Mouse (Mus musculus) B cell, adult 62 days (primary cell): ENCODE data around the gene Ssna1. TPM values are rescaled to one million over a fixed set of nuclear protein-coding genes. Genes with fewer than 3 reads are reported as not detected.

Experiments
- total RNA-seq: library from RNA; stranded (reverse); gene quantifications from 4 replicates; pipeline ENCODE4 v1.2.4, GENCODE M21; 2023

The Ssna1 gene
- 30.8 to 37.7 TPM (median 35.7 TPM) in 4 replicates for total RNA-seq

DNA sequence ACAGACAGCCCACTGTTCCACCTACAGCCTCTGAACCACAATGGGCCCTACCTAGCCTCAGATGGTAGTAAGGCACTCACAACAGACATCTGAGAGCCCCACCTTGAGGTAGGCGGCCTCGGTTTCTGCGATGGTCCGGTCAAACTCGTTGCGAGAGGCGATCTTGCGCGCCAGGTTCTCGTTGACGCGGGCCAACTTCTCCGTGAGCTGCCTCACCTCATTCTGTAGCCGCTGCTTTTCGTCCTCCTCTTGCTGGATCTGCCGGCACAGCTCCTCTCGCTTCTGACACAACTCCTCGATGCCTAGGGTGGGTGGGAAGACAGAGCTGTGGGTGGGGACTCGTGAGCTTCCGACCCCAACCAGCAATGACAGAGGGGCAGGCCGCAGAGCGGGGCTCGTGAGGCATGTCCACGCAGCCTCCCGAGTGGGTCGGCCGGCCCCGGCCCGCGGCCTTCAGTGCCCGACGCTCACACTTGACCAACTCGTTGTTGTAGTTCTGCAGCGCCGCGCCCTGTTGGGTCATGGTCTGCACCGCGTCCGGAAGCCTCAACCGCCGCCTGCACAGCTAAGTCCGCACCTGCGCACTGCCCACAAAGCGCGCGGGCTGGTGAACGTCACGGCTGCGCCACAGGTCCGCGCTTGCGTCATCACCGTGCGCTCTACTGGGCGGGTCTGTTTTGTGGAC lies at the start of gene Ssna1, which contains the start of gene Anapc2:
Ssna1 (minus strand) TSS at position 612 of the 685 bp plus-strand sequence.
Anapc2 (plus strand) TSS at position 652 of the 685 bp plus-strand sequence.

DNA sequence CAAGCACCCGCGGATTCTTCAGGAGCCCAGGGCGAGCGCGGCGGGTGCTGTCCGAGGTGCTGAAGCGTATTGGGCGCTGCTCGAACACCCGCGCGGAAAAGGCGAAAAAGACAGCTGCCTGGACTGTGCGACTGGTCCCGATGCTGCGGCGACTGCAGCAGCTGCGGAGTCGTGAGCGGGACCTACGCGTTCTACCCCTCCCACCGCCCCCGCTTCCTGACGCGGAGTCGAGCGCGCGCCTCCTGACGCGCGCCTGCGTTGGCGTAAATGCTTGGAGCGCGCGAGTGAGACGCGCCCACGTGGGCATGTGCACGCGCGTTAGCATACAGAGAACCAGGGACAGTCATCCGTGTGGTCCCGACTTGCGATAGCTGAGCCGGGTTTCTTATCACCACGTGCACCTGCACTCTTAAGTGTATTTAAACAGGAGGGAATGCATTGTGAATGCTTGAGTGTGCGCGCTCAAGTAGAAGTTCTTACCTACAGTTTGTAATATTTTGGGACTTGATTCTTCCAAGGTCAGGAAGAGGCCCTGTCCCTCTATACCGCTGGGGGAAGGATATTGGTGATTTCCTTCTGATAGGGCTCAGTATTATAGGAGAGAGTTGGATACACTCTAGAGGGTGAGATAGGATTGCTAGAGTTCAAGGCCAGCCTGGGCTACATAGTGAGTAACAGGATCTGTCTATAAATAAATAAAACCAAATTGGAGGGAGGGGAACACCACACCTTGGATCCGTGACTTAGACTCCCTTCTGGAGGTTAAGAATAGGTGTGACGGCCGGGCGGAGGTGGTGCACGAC lies 46.9 kb upstream of the Ssna1 start, which contains the start of gene Grin1:
Grin1 (minus strand) TSS at position 217 of the 803 bp plus-strand sequence.

DNA sequence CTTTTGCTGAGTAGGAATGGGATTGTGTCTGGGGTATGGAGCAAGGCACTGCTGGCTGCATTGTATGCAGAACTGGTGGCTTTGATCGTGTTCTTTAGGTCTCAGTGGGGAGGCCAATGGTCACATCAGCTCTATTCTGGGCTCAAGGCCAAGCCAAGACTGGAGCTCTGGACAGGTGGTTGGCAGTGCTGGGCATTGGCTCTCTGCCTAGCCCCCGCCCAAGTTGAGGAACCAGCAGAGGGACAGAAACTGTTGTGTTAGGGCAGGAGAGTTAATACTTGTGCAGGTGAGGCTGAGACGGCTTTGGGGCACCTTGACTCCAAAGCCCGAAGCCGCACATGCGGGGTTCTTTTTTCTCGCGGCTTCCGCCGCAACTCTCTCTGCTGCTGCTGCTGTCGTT lies 17.4 kb upstream of the Ssna1 start, which contains the start of gene Lrrc26:
Lrrc26 (plus strand) TSS at position 265 of the 400 bp plus-strand sequence.

DNA sequence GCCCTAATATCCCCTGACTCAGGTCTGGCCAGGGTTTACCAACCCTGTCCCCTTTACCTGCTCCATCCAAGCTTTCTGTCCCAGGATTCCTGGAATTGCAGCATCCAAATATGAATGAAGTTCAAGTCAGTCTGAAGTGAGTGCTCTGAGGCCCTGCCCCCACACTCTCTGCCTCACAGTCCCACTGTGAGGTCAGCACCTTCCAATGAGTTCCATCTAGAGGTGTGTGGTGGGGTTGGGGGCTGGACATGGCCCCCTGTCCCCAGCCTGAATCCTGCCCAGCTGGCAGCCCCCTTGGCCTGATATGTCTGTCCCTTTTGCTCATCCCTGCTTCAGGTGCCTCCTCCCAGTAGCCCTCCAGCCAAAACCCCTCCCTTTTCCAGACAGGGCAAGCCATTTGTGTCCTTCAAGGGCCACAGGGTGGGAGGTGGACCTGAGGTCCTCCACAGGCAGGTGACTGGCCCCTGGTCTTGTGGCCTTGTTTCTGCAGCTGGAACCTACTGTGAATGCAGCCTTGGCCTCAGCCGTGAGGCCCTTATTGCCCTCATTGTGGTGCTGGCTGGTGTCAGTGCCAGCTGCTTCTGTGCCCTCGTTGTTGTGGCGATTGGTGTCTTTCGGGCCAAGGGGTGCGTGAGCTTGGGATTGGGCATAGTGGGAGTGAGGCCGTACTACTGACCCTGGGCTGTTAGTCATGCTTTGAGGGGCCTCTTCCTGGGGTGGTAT lies 15.8 kb upstream of the Ssna1 start, which contains the start of gene Tmem210:
Tmem210 (plus strand) TSS at position 219 of the 723 bp plus-strand sequence.

DNA sequence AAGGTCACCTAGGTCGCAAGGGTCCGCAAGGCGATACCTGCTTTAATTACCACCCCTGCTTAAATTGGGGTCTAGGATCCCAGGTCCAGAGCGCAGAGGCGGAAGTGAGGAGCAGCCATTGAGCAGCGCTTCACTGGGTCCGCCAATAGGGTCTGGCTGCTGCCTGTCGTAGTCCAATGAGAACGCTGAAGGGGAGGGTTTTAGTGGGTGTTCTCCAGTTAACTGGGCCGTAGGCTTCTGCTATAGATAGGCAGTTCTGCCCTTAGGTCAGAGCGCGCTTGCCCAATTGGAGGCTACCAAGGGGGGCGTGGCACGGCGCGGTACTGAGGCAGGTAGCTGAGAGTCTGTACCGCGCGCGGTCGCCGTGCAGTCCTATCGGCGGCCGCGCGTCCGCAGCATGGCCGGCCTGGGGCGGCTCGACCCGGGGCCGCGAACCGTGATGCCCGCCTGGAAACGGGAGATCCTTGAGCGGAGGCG lies 9.9 kb downstream of the Ssna1 start, which contains the start of gene Tprn:
Tprn (plus strand) TSS at position 328 of the 477 bp plus-strand sequence.

DNA sequence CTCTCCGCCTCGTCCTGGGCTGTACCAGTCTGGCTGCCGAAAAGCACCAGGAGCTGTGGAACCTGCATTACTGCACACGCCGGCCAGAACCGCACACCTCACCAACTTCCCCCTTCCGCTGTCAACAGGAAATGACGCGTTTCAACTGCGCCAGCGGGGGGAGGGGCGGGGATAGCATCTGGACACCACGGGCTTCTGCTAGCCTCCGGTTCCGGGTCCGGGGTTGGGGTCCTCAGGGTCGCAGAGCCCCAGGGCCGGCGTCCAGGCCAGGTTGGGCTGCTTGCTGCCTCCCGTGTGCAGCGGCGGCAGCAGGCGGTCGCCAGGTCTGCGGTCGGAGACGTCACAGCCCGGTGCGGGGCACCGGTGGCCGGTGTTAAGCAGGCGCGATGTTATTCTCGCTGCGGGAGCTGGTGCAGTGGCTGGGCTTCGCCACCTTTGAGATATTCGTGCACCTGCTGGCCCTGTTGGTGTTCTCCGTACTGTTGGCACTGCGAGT lies 16.9 kb downstream of the Ssna1 start, which contains the start of gene Tmem203:
Tmem203 (plus strand) TSS at position 156 of the 496 bp plus-strand sequence.

DNA sequence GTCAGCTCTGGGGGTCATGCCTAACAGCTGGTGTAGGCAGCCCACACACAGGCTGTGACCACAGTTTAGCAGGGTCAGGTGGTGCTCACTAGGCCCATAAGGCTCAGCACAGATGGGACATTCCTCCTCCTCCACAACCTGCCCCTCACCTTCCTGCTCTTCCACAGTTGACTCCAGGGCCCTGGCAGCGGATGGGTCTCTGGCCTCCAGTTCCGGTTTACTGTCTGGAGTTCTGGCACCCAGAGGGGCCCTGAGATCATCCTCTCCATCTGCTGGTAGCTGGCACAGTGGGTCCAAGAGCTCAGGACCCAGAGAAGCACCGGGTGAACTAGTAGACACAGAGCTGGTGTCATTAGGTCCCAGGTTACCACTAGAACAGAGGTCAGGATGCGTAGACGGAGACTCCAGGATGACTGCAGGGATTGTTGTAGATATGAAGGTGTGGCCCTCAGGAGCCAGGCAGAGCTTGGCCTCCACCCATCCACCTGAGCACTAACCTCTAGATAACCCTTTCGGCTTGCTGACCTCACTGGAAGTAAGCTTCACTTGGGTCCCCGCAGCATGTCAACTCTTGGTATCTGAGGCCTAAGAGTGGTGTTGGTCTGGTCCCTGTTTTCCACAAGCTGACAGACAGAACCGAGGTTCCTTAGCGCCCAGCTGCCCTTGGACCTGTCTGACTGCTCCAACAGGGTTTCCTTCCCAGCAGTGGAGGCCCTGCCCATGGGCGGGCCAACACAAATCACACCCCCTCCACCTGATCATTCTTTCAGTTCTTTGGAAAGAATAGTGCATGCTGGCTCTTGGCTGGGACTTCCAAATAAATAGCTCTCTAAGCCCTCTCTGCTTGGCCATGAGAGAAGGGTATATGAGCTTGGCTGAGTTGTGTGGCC lies 25.8 kb downstream of the Ssna1 start, which contains the start of gene AL732309.1:
AL732309.1 (minus strand) TSS at position 681 of the 890 bp plus-strand sequence.

DNA sequence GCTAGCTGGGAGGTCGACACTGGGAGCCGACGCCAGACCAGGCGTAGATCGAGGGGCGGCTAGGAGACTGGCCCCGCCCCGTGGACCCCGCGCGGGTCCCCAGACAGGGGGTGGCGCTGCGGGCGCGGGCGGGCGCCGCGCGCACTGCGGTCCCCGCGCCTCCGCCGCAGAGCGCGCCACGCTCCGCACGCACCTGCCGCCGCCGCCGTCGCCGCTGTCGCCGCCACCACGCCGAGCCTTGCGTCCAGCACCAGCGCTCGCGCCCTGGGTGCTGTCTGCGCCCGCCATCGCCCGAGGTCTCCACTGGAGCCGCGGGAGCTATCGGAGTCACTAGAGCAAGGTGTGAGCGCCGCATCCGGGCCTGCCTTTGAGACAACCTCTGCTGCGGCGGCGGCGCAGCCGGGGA lies 30.1 kb downstream of the Ssna1 start, which contains the start of the genes Rnf208 and Cysrt1:
Rnf208 (plus strand) TSS at position 155 of the 406 bp plus-strand sequence.
Cysrt1 (minus strand) TSS at position 352 of the 406 bp plus-strand sequence.

DNA sequence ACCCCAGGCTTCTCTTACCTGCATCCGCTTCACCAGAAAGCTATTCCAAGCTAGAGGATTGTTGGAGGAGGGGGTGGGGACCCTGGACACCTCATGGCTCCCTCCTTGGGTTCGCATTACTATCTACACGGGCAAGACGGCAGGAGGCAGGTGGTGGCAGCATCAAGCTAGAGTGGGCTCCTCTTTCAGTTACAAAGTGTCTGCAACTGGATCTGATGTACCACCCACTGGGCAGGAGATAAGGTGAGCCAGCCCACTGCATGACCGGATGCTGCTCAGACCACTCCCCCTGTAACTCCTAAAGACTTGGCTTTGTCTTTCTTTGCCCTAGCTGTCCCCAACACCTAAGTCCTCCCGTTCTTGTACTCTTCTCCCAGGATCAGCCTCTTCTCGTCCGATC lies 35.6 kb downstream of the Ssna1 start, which contains the start of gene Rnf224:
Rnf224 (minus strand) TSS at position 174 of the 400 bp plus-strand sequence.

DNA sequence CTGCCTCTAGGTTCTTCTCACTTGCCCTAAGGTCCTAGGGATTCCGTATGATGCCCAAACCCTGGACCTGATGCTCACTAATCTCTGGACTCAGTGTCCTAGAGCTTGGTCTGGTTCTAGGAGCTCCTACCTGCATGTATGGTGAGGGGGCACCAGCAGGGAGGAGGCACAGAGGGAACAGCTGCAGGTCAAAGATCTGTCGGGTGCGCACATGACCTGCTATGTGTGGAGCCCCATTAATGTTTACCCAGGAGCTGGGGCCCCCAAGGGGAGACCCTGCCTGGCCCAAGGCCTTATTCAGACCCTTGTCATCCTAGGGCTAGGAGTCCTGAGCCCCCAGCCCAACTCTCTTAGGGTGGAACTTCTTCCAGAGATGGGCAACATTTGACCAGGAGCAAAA lies 38.2 kb downstream of the Ssna1 start, which contains the start of gene Slc34a3:
Slc34a3 (minus strand) TSS at position 315 of the 400 bp plus-strand sequence.

DNA sequence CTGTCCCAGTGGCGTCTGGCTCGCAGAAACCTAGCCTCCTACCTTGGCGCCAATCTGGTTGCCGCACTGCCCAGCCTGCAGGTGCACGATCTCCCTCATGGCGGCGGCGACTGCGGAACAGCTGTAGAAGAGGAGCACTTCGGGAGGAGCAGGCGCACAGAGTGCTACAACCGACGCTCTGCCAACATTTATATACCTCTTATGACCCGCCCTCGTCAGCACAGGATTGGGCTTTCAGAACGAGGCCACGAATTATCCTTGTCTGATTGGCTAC lies 47.8 kb downstream of the Ssna1 start, which contains the start of gene Tubb4b:
Tubb4b (minus strand) TSS at position 211 of the 274 bp plus-strand sequence.

Other genes with a start within 250 kb of the Ssna1 start
- 38.8 to 54.8 TPM (median 42.4 TPM) in 4 replicates for gene Nsmf, start 218.1 kb downstream of the Ssna1 start, total RNA-seq
- gene Entpd8, start 192.1 kb downstream of the Ssna1 start, total RNA-seq: not detected in 4 replicates
- not detected in 4 replicates for gene Noxa1, start 177.3 kb downstream of the Ssna1 start, total RNA-seq
- 5.2 to 8.3 TPM (median 7.2 TPM) in 4 replicates for gene Nrarp, start 91.7 kb downstream of the Ssna1 start, total RNA-seq
- 29.8 to 31.9 TPM (median 30.9 TPM) in 4 replicates for gene Tor4a, start 75.6 kb downstream of the Ssna1 start, total RNA-seq
- gene Nelfb, start 60.9 kb downstream of the Ssna1 start, total RNA-seq: 71.6 to 75.6 TPM (median 72.5 TPM) in 4 replicates
- not detected in 4 replicates for gene Stpg3, start 57.8 kb downstream of the Ssna1 start, total RNA-seq
- 0.89 TPM in 1 of 4 replicates, not detected in the others for gene Fam166a, start 53.7 kb downstream of the Ssna1 start, total RNA-seq
- 101 to 123 TPM (median 110 TPM) in 4 replicates for gene Tubb4b, start 47.7 kb downstream of the Ssna1 start, total RNA-seq
- not detected in 4 replicates for gene Slc34a3, start 38.1 kb downstream of the Ssna1 start, total RNA-seq
- gene Rnf224, start 35.7 kb downstream of the Ssna1 start, total RNA-seq: not detected in 4 replicates
- gene Rnf208, start 30.2 kb downstream of the Ssna1 start, total RNA-seq: not detected in 4 replicates
- not detected in 4 replicates for gene Cysrt1, start 30.0 kb downstream of the Ssna1 start, total RNA-seq
- gene AL732309.1, start 25.6 kb downstream of the Ssna1 start, total RNA-seq: 4.6 to 12.8 TPM (median 6.9 TPM) in 4 replicates
- gene Tmem203, start 17.0 kb downstream of the Ssna1 start, total RNA-seq: 18.8 to 26.6 TPM (median 24.1 TPM) in 4 replicates
- gene Tprn, start 9.8 kb downstream of the Ssna1 start, total RNA-seq: 13.6 to 20.3 TPM (median 14.4 TPM) in 4 replicates
- 101 to 113 TPM (median 107 TPM) in 4 replicates for gene Anapc2, start within 50 bp of the Ssna1 start, total RNA-seq
- gene Tmem210, start 15.7 kb upstream of the Ssna1 start, total RNA-seq: not detected in 4 replicates
- gene Lrrc26, start 17.5 kb upstream of the Ssna1 start, total RNA-seq: not detected in 4 replicates
- gene Grin1, start 46.7 kb upstream of the Ssna1 start, total RNA-seq: not detected in 4 replicates
- 39.7 to 50.0 TPM (median 47.1 TPM) in 4 replicates for gene Man1b1, start 59.9 kb upstream of the Ssna1 start, total RNA-seq
- 41.2 to 46.3 TPM (median 43.4 TPM) in 4 replicates for gene Dpp7, start 83.9 kb upstream of the Ssna1 start, total RNA-seq
- 22.5 to 35.7 TPM (median 25.5 TPM) in 4 replicates for gene Uap1l1, start 93.2 kb upstream of the Ssna1 start, total RNA-seq
- 0.48 to 0.85 TPM in 2 of 4 replicates, not detected in the others for gene Sapcd2, start 99.9 kb upstream of the Ssna1 start, total RNA-seq
- not detected in 4 replicates for gene Entpd2, start 123.4 kb upstream of the Ssna1 start, total RNA-seq
- gene Npdc1, start 126.9 kb upstream of the Ssna1 start, total RNA-seq: not detected in 4 replicates
- gene Fut7, start 150.8 kb upstream of the Ssna1 start, total RNA-seq: not detected in 4 replicates
- 44.9 to 53.9 TPM (median 49.1 TPM) in 4 replicates for gene Abca2, start 156.3 kb upstream of the Ssna1 start, total RNA-seq
- 0.83 TPM in 1 of 4 replicates, not detected in the others for gene Clic3, start 184.4 kb upstream of the Ssna1 start, total RNA-seq
- 115 to 135 TPM (median 127 TPM) in 4 replicates for gene Paxx, start 188.7 kb upstream of the Ssna1 start, total RNA-seq
- not detected in 4 replicates for gene Ptgds, start 197.6 kb upstream of the Ssna1 start, total RNA-seq
- gene Lcn12, start 221.5 kb upstream of the Ssna1 start, total RNA-seq: not detected in 4 replicates
- gene Fbxw5, start 228.3 kb upstream of the Ssna1 start, total RNA-seq: 64.9 to 78.2 TPM (median 70.7 TPM) in 4 replicates
- 1.1 TPM in 1 of 4 replicates, not detected in the others for gene C8g, start 229.3 kb upstream of the Ssna1 start, total RNA-seq